Mouse (Mus musculus) heart, postnatal 4 days (tissue): Measurements from ENCODE around the gene Ttc28. TPM values are rescaled to one million over a fixed set of nuclear protein-coding genes. Genes with fewer than 3 reads are reported as not detected.

Experiments
- DNase-seq: peaks from one replicate; pipeline ENCODE4 v3.0.0; 2021
- total RNA-seq, 2 experiments: library from RNA; stranded (reverse); gene quantifications; 2 replicates each; pipeline ENCODE4 v1.2.3; 2021

Gene Ttc28
- total RNA-seq, 2 experiments from 2014 or later = 29.3 to 29.9 TPM

DNA sequence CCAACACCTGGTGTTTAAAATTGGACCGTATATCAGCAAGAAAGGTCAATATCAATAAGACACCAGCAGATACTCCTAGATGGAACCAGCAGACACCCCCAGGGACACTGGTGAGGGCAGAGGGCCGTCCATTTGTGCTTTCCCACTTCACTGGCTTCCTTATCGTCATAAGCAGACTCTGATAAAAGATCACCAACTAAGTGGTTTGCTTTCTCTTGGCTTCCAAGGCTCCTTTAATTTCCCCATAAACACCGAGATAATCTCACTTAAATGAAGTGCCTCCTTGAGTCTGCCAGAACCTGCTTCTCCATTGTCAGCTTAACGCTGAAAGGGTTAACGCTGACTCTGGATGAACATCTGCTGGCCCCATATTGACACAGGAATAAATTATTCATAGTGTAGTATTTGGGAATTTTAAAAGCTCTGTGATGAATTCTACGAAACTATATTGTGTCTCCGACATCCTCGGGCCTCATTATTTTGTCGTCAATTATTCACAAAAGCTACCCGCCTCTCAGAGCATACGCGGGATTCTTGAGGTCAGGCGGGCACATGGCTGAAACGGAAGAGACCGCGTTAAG lies 175.3 kb downstream of the Ttc28 start:
- no peak for DNase-seq

- DNase-seq = no peak
Measured at GRCm38 (mm10) chr5:111055507-111055906, 175.9 kb downstream of the Ttc28 start.

- peak; percentile 25 for DNase-seq
Measured at GRCm38 (mm10) chr5:111057084-111057483, 177.5 kb downstream of the Ttc28 start.

- no peak for DNase-seq
Measured at GRCm38 (mm10) chr5:111058401-111059139, 179.0 kb downstream of the Ttc28 start.

- DNase-seq = no peak
Measured at GRCm38 (mm10) chr5:111059140-111059921, 179.7 kb downstream of the Ttc28 start.

DNA sequence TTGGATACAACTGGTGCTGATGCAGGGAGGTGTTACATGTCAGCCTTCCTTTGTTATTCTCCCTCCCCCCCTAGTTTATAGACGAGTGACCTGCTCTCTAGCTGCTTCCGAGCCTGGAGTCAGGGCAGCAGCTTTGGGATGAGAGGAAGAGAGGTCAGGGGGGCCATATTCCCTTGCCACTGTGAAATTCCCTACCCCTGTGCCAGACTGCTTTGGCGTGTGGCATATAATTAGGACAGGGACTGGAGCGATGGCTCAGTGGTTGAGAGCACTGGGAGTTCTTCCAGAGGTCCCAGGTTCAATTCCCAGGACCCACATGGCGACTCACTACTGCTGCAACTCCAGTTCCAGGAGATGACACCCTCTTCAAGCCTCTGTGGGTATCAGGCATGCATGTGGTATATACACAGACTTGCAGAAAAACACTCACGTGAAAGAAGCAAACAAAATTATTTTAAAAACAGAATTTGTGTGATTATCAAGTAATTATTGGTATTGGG lies 180.7 kb downstream of the Ttc28 start:
- no peak for DNase-seq

DNA sequence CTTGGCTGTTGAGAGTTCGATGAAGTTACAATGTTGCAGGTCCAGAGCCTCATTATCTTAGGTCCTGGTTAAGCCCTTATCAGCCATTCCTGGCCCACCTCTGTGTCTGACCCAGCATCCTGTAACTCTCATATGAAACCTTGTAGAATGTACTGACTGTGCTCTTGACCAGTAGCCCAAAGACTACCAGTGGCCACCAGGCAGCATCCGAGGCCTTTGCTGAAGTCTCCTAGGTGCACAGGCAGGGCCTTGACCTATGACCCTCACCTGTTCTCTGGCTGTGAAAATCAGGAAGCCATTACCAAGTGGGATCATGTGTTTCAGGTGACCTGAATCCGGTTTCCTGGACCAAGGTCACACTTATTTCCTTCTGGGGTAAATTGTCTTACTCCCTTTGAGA lies 183.6 kb downstream of the Ttc28 start:
- DNase-seq = no peak

DNA sequence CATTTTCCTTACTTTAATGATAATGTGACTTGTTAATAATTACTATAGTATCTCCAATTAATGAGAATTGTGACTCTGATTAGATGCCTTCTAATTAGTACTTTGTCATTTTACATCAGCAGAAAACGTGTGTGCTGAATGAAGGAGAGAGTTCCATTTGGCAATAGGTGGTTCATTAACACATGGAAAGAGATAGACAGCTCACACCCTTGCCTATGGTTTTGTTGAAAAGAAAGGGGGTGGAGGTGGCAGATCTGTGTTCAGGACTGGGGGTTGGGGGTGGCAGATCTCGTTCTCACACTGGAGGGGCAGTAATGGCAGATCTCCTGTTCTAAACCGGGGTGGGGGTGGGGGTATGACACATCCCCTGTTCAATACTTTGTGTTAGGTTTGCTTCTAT lies 184.4 kb downstream of the Ttc28 start:
- no peak for DNase-seq

DNA sequence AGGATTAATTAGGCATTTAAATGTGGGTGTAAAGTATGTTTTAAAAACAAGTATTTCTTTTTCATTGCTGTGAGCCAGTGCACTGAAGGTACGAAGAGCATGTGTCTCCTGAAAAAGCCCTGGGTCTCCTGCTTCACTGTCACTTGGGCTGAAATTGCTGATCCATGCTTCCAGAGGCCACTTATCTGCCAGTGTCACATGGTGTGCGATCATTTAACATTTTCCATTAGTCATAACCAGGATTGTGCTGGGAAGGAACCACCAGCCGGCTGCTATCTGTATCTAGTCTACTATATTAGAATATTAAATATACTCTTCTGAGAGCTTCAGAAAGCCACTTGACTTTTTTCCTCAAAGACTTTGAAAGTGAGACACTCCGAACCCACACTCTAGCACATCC lies 186.2 kb downstream of the Ttc28 start:
- DNase-seq = no peak

- DNase-seq = no peak
Measured at GRCm38 (mm10) chr5:111069503-111069902, 189.9 kb downstream of the Ttc28 start.

- no peak for DNase-seq
Measured at GRCm38 (mm10) chr5:111069931-111070330, 190.3 kb downstream of the Ttc28 start.

DNA sequence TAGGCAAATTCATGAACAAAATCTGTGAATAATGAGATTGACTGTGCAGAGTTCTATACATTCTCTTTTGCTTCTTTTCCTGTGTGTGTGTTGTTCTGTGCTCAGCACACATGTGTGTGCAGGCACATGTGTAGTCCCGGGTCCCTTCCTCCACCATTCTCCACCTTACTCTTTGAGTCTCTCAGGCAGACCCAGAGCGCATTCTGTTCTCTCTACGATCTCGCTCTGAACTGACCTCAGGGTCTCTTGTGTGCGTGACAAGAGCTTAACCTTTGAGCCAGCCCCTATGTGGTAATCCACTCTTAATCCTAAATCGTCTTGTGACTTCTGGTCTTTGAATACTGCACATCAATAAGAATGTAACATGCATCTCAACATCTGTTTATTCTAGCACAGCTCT lies 190.8 kb downstream of the Ttc28 start:
- DNase-seq = no peak

DNA sequence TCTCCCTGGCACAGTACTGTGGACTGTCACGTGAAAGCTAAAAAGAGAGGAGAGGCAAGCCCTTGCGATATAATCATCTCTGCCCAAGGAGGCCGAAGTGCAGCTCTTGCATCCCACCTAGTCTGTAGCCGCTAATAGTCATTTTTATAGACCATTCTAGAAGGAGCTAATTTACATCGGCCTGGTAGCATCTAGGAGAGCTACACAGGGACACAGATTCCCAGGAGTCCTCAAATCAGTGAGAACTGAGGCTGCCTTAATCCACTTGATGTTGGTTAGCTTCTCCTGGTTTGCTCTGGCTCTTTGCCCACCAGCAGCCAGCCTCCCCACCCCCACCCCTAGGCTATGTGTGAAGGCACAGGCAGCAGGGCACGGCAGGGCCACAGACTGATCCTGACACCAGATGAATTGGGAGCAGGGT lies 193.7 kb downstream of the Ttc28 start:
- no peak for DNase-seq

GRCm38 (mm10) chr5:111074050-111074449 lies 194.4 kb downstream of the Ttc28 start:
- no peak for DNase-seq

- no peak for DNase-seq
Measured at GRCm38 (mm10) chr5:111075841-111076240, 196.2 kb downstream of the Ttc28 start.

GRCm38 (mm10) chr5:111077261-111077660 lies 197.7 kb downstream of the Ttc28 start:
- peak; percentile 3 for DNase-seq

DNA sequence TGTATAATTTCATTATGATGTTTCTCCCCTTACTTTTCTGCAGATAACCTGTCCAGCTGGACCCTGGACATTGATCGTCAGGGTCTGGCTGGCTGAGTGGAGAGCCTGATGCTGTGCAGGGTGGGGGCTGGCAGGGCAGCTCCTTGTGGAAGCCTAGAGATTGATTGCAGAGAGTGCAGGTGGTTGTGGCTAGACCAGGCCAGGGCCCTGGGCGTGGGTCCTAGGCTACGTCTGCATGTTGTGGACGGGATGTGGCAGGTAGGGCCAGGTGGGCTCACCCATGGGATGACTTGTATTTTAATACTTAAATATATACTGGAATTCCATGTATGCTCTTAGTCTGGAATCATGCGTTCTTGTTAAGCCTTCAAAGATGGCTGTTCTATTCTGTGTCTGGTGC lies 201.0 kb downstream of the Ttc28 start:
- DNase-seq = no peak

- DNase-seq = no peak
Measured at GRCm38 (mm10) chr5:111085849-111086248, 206.2 kb downstream of the Ttc28 start.

GRCm38 (mm10) chr5:111096750-111097149 lies 217.1 kb downstream of the Ttc28 start:
- DNase-seq = no peak

- DNase-seq = no peak
Measured at GRCm38 (mm10) chr5:111097233-111098160, 217.9 kb downstream of the Ttc28 start.

- no peak for DNase-seq
Measured at GRCm38 (mm10) chr5:111098516-111099274, 219.1 kb downstream of the Ttc28 start.
